Mouse (Mus musculus): Measurements from ENCODE around the gene Zswim2. TPM values are rescaled to one million over a fixed set of nuclear protein-coding genes. Genes with fewer than 3 reads are reported as not detected.

The Zswim2 gene
- polyA plus RNA-seq, 1 experiment, result not detected

DNA sequence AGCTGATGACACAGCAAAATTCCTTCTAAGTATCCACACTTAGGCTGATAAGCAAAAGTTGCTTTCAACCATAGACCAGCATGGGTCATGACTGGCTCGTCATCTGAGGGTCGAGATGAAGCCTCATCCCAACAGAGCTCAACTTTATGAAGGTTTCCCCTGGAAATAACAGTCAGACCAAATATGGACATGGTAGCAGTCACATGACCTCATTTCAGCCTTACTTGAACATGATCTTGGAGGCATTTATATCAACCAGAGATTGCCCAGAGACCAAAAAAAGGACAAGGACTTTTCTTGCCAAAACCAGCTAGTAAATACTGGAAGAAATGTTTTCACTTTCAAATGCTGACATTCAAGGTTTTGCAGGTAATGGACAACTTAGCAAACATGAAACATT lies 47.3 kb downstream of the Zswim2 start:
- H3K4me3 ChIP-seq, result no peak overlapping the region
- no peaks in the 10 kb centered on the region for H3K27me3 ChIP-seq (ENCODE audit: control insufficient read depth, insufficient read depth, insufficient read length)
- H3K79me2 ChIP-seq (ENCODE audit: control insufficient read depth, insufficient read depth), result no peaks in the 10 kb centered on the region
- no peak overlapping the region for H3K4me2 ChIP-seq (ENCODE audit: low read depth)
- no peak overlapping the region for H3ac ChIP-seq (ENCODE audit: control insufficient read depth, insufficient read length)
- TF ChIP-seq MAX (IDR thresholded peaks at IDR 0.05; ENCODE audit: low read depth) (no peak), USF1 (IDR thresholded peaks at IDR 0.05; ENCODE audit: low read depth) (peak; percentile 25), SRF (IDR thresholded peaks at IDR 0.05; ENCODE audit: control insufficient read depth, insufficient read length, low read depth) (no peak), POLR2AphosphoS2 (IDR thresholded peaks at IDR 0.05; ENCODE audit: insufficient read length, low read depth) (no peak)
- H3K36me3 ChIP-seq (ENCODE audit: control insufficient read depth, insufficient read depth), result no peaks in the 10 kb centered on the region

DNA sequence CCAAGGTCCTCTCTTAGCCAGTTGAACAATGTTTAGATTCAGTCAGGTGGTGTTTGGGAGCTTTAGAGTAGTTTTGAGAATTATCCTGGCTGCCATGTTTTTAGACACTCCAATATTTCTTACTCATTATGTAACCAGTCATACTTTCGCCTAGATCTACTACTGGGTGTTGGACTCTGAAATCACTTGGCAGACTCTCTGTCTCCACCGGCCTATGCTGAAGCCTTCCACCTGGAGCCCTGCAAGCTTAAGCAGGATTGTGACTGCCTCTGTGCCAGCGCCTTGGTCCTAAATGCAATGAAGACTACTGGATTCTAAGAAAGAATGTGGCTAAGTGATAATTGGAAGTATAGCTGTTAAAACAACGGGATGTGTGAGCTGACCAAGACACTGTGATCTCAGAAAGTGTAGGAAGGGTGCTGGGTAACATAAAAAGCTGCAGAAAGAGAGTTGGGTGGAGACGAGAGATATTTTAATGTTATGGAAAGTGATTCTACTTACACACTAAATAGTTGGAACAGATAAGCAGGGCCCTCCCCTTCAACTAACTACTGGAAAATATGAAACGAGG lies 57.1 kb downstream of the Zswim2 start:
- no peaks in the 10 kb centered on the region for H3K36me3 ChIP-seq (ENCODE audit: control insufficient read depth, insufficient read depth)
- no peak overlapping the region for H3ac ChIP-seq (ENCODE audit: control insufficient read depth, insufficient read length)
- H3K27me3 ChIP-seq (ENCODE audit: control insufficient read depth, insufficient read depth, insufficient read length), result no peaks in the 10 kb centered on the region
- no peaks in the 10 kb centered on the region for H3K79me2 ChIP-seq (ENCODE audit: control insufficient read depth, insufficient read depth)
- no peak overlapping the region for H3K4me3 ChIP-seq
- no peak overlapping the region for H3K4me2 ChIP-seq (ENCODE audit: low read depth)
- TF ChIP-seq USF1 (IDR thresholded peaks at IDR 0.05; ENCODE audit: low read depth) (no peak), POLR2AphosphoS2 (IDR thresholded peaks at IDR 0.05; ENCODE audit: insufficient read length, low read depth) (no peak), E2F4 (IDR thresholded peaks at IDR 0.05; ENCODE audit: insufficient read depth) (no peak), REST (IDR thresholded peaks at IDR 0.05; ENCODE audit: insufficient read depth, insufficient read length) (no peak), MYOD1 (IDR thresholded peaks at IDR 0.05; ENCODE audit: control insufficient read depth in 1 of 3, insufficient read length in 2 of 3, low read depth in 2 of 3) (no peak), SRF (IDR thresholded peaks at IDR 0.05; ENCODE audit: control insufficient read depth, insufficient read length, low read depth) (no peak), MAX (IDR thresholded peaks at IDR 0.05; ENCODE audit: low read depth) (no peak), TCF3 (IDR thresholded peaks at IDR 0.05; ENCODE audit: insufficient read length, low read depth) (no peak), CEBPB (IDR thresholded peaks at IDR 0.05; ENCODE audit: insufficient read depth, poor library complexity, severe bottlenecking) (no peak), TCF12 (IDR thresholded peaks at IDR 0.05; ENCODE audit: insufficient read depth, poor library complexity, severe bottlenecking) (no peak), MYOG (IDR thresholded peaks at IDR 0.05; ENCODE audit: control insufficient read depth in 1 of 3, insufficient read depth in 1 of 3, insufficient read length in 2 of 3, low read depth in 2 of 3) (no peak), POLR2A (IDR thresholded peaks at IDR 0.05; ENCODE audit: insufficient read length, low read depth) (no peak)

Other genes starting within 250 kb of the Zswim2 start
- 26.2 TPM for gene Itgav, start 216.8 kb downstream of the Zswim2 start, polyA plus RNA-seq (2012; fragmentation: generic; extraction: Trizol)
- 1.7 TPM for gene Fam171b, start 128.6 kb downstream of the Zswim2 start, polyA plus RNA-seq (2012; fragmentation: generic; extraction: Trizol)
- not detected for gene Gm13698, start 14.5 kb upstream of the Zswim2 start, polyA plus RNA-seq (2012; fragmentation: generic; extraction: Trizol)
- not detected for gene Gm13693, start 20.3 kb upstream of the Zswim2 start, polyA plus RNA-seq (2012; fragmentation: generic; extraction: Trizol)
- not detected for gene Gm13695, start 26.1 kb upstream of the Zswim2 start, polyA plus RNA-seq (2012; fragmentation: generic; extraction: Trizol)
- gene Gm13696, start 31.9 kb upstream of the Zswim2 start, polyA plus RNA-seq (2012; fragmentation: generic; extraction: Trizol), result not detected
- gene Gm13694, start 37.7 kb upstream of the Zswim2 start, polyA plus RNA-seq (2012; fragmentation: generic; extraction: Trizol), result not detected
- not detected for gene Gm13697, start 43.5 kb upstream of the Zswim2 start, polyA plus RNA-seq (2012; fragmentation: generic; extraction: Trizol)
- gene Gm13691, start 49.3 kb upstream of the Zswim2 start, polyA plus RNA-seq (2012; fragmentation: generic; extraction: Trizol), result not detected